Mouse (Mus musculus): Measurements from ENCODE around the gene Vars.
"Not testable (repeated sequence)": the region's sequence is repeated elsewhere in the genome, so short reads cannot be mapped to it uniquely, and the experiment has no call there.

Vars gene

GRCm38 (mm10) chr17:35003022-35003838, 2.4 kb downstream of the Vars start:
- no peak for DNase-seq (ENCODE audit: low spot score in 2 of 2)

DNA sequence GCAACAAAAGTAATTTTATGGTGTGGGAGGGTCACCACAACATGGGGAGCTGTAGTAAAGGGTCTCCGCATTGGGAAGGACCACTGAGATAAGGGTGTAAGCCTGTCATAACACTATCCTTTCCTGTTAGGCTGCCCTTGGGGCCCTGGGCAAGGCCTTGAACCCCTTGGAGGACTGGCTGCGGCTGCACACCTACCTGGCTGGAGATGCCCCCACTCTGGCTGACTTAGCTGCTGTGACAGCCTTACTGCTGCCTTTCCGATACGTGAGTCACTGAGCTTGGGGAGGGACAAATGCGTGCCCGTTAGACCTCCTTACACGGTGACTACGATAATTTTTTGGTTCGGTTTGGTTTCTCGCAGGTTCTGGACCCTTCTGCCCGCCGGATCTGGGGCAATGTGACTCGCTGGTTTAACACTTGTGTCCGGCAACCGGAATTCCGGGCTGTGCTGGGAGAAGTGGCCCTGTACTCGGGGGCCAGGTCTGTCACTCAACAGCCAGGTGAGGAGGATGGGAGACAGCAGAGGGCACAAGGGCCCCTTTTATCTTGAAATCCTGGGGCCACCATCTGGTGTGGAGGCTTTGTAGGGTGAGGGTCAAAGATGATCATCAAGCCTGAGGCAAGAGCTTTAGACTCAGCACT, 3.4 kb downstream of the Vars start:
- no peak for DNase-seq (ENCODE audit: low spot score in 2 of 2)

GRCm38 (mm10) chr17:35005158-35005557, 4.4 kb downstream of the Vars start:
- no peak for DNase-seq (ENCODE audit: low spot score in 2 of 2)

- not testable (repeated sequence) for DNase-seq (ENCODE audit: low spot score in 2 of 2)
These were observed 5.1 kb downstream of the Vars start for GRCm38 (mm10) chr17:35005902-35006301.

- DNase-seq (ENCODE audit: low spot score in 2 of 2), result no peak
These were observed 6.7 kb downstream of the Vars start for GRCm38 (mm10) chr17:35007387-35007991.

GRCm38 (mm10) chr17:35009586-35009985, 8.8 kb downstream of the Vars start:
- no peak for DNase-seq (ENCODE audit: low spot score in 2 of 2)

DNA sequence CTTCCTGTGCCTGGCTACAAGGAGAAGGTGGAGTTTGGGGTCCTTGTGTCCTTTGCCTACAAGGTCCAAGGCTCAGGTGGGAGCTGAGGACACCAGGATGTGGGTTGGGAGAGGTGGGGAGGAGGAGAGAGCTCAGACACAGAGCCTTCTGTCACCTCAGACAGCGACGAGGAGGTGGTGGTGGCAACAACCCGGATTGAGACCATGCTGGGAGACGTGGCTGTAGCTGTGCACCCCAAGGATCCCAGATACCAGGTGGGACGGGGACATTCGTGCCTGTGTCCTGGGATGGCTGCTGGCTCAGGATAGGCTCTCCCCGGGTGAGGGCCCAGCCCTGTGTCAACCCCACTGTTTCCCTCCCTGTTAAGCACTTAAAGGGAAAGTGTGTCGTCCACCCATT, 10.7 kb downstream of the Vars start:
- no peak for DNase-seq (ENCODE audit: low spot score in 2 of 2)

- no peak for DNase-seq (ENCODE audit: low spot score in 2 of 2)
These were observed 11.6 kb downstream of the Vars start for GRCm38 (mm10) chr17:35012430-35012829.

DNA sequence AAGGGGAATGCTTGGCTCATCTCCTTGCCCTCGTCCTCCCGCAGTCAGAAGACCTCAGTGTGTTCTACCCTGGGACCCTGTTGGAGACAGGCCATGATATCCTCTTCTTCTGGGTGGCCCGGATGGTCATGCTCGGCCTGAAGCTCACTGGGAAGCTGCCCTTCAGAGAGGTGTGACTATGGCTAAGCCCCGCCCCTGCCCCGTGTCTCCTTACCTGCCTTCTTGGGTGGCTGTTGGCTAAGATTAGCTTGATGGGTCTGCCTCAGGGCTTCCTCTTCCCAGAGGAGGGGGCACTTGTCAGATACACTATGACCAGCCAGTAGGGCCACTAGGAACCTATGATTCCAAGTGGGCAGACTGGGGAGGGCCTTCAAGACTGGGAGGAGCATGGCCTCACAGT, 12.4 kb downstream of the Vars start:
- no peak for DNase-seq (ENCODE audit: low spot score in 2 of 2)

- no peak for DNase-seq (ENCODE audit: low spot score in 2 of 2)
These were observed 14.5 kb downstream of the Vars start for GRCm38 (mm10) chr17:35015296-35015695.

DNA sequence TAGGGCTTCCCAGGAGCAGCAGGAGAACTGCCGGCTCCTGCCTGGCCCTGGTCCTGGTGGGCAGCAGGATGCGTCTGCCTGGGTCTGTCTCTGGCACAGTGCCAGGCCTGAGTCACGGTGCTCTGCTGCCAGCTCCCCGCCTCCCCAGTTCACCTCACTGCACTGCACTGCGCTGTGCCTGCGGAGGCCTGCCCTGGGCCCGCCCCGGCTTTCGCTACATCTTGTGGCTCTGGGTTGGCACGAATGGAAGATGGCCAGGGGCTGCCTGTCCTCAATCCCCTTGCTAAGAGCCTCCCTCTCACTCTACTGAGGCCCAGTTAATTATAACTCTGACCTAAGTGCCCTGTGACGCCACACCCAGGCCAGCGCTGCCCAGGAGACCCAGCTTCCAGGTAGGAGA, 15.6 kb downstream of the Vars start, which contains the start of gene Vwa7:
Vwa7 (plus strand) TSS at position 204 of the 400 bp plus-strand sequence.
- DNase-seq (ENCODE audit: low spot score in 2 of 2), result peak; percentile 60 to 82

DNA sequence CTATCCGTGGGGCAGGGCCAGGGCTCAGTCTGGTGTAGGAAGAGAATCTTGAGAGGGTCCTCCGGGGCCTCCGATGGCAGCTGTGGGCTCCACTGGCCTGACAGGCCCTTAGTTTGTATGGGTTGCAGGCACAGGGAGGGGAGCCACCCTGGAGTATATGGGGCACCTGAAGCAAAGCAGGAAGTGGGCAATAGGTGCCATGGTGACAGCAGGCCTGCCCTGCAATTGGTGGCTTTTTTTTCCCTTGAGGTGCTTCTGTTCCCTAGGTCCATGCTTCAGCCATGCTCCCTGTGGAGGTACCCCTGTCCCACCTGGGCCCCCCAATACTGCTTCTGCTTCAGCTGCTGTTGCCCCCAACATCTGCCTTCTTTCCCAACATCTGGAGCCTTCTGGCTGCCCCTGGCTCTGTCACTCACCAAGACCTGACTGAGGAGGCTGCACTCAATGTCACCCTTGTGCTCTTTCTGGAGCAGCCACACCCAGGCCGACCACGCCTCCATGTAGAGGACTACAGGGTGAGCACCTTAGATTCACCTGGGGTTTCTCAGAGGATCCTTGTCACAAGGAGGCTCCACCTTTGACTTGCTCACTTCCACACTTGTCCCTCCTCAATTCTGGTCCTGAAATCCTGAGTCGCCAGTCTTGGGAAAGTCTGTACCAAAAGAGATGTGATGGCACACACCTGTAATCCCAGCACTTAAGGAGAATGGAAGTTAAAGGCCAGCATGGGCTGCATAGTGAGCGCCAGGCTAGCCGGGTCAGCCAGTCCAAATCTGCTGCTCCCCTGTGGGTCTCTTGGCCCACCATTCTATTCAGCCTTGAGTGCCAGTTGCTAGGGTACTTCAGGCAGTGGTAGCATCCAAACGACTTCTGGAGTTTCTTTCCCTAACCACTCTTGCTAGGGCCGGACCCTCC, 16.3 kb downstream of the Vars start:
- DNase-seq (ENCODE audit: low spot score in 2 of 2), result no peak

DNA sequence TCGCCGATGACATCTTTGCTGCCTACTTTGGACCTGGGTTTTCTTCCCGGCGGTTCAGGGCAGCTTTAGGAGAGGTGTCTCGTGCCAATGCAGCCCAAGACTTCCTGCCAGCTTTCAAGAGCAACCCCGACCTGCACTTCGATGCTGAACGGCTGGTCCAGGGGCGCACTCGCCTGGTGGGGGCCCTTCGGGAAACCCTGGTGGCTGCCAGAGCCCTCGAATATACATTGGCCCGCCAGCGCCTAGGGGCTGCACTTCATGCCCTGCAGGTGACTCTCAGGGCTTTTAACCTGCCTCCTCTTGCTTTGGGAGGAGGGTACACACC, 16.9 kb downstream of the Vars start:
- DNase-seq (ENCODE audit: low spot score in 2 of 2), result no peak

DNA sequence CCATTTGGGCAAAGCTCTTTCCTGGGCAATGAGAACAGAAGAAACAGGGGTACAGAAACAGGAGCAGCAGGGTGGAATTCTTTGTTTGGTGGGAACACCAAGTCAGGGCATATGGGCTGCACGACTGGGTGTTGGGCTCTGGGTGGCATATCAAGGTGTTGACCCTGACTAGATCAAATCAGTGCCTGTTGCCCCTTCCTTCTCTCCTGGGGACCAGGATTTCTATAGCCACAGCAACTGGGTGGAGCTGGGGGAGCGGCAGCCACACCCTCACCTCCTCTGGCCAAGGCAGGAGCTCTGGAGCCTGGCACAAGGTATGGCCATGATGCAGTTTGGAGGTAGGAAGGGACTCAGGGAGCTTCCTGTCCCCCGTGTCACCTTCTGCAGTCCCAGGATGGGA, 17.4 kb downstream of the Vars start:
- DNase-seq (ENCODE audit: low spot score in 2 of 2), result no peak

- DNase-seq (ENCODE audit: low spot score in 2 of 2), result no peak
These were observed 19.1 kb downstream of the Vars start for GRCm38 (mm10) chr17:35019894-35020293.

DNA sequence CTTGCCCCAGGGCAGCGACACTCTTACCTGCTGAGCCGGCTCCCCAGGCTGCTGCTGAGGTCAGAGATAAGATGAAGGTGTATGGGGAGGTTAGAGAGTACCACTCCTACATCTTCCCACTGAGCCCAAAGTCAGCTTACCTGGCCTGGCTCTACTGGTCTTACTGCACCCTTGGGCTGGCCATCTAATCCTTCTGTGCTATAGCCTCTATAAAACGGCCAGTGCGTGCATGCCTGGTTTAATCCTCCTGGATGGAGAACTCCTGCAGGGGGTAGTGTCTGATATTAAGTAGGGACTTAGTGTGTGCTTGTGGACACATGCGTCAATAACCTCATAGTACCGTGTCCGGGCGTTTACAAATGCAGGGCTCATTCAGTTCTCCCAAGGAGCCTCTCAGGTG, 19.8 kb downstream of the Vars start:
- no peak for DNase-seq (ENCODE audit: low spot score in 2 of 2)

- DNase-seq (ENCODE audit: low spot score in 2 of 2), result peak; percentile 80 to 96
These were observed 20.5 kb downstream of the Vars start for GRCm38 (mm10) chr17:35021163-35021808.

GRCm38 (mm10) chr17:35021842-35022477, 21.2 kb downstream of the Vars start:
- DNase-seq (ENCODE audit: low spot score in 2 of 2), result no peak

DNA sequence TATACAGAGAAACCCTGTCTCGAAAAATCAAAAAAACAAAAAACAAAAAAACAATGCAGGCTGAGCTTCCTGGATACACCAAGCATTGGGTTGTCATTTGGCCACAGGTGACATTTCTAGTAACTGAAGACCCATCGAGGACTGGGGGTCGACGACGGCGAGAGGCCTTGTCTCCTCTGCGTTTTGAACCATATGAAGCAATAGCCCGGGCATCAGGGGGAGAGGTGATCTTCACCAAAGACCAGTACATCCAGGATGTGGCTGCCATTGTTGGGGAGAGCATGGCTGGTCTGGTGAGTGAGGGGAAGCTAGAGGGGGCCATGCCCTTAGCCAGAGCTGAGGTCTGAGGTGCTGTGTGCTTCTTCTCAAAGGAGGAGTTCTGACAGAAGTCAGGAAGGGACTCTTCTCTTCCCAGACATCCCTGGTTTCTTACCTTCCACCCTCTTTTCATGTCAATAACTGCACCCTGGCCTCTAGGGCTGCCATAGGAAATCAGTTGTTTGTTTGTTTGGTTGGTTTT, 21.8 kb downstream of the Vars start:
- DNase-seq (ENCODE audit: low spot score in 2 of 2), result no peak

GRCm38 (mm10) chr17:35023221-35023620, 22.4 kb downstream of the Vars start:
- DNase-seq (ENCODE audit: low spot score in 2 of 2), result no peak

DNA sequence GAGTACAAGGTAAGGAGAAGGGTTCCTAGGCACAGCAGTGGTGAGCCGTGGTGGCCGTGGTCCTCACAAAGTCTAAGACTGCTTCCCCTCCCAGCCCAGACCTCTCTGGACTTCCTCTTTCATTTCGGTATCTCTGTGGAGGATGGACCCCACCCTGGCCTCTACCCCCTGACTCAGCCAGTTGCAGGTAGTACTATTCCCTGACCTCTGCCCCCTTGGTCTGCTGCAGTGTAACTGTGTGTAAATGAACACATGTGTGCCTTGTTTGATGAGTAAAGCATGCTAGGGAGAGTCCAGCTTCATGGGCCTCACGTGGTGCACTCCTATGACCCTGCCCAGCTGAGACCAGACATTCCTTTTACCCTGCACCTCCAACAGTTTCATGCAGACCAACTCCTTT, 23.0 kb downstream of the Vars start:
- DNase-seq (ENCODE audit: low spot score in 2 of 2), result no peak
